Mouse (Mus musculus) forebrain, embryonic 16.5 days (tissue): ENCODE data around the gene Miga1. TPM values are rescaled to one million over a fixed set of nuclear protein-coding genes. Genes with fewer than 3 reads are reported as not detected.

Source experiments
- ATAC-seq: fragments of 200-750 bp; cut with Nextera tagmentation; 2 replicates; pipeline ENCODE4 v1.8.0; 2017; ENCODE audit warnings: mild to moderate bottlenecking, moderate library complexity
- H3K27ac ChIP-seq: fragments of 300-500 bp; sonication (generic); 2 replicates; pipeline ENCODE4 v1.5.1; 2014; ENCODE audit warnings: low read length, control low read depth
- H3K27me3 ChIP-seq: fragments of 300-500 bp; sonication (generic); replicated peaks from 2 replicates; pipeline ENCODE4 v1.6.1; 2014; ENCODE audit warnings: low read length; ENCODE audit not compliant: control insufficient read depth, insufficient read depth
- H3K36me3 ChIP-seq: fragments of 300-500 bp; sonication (generic); 2 replicates; pipeline ENCODE4 v1.6.1; 2014; ENCODE audit not compliant: control insufficient read depth, insufficient read depth
- H3K4me1 ChIP-seq: fragments of 300-500 bp; sonication (generic); replicated peaks from 2 replicates; pipeline ENCODE4 v1.6.1; 2014; ENCODE audit warnings: low read length; ENCODE audit not compliant: control insufficient read depth, insufficient read depth
- H3K4me2 ChIP-seq: fragments of 300-500 bp; sonication (generic); 2 replicates; pipeline ENCODE4 v1.6.1; 2014; ENCODE audit warnings: mild to moderate bottlenecking, low read length, control low read depth
- H3K4me3 ChIP-seq: fragments of 300-500 bp; sonication (generic); replicated peaks from 2 replicates; pipeline ENCODE4 v1.5.1; 2014; ENCODE audit warnings: mild to moderate bottlenecking, low read length, control low read depth
- H3K9ac ChIP-seq: fragments of 300-500 bp; sonication (generic); replicated peaks from 2 replicates; pipeline ENCODE4 v1.6.1; 2014; ENCODE audit warnings: low read depth, low read length, control low read depth
- H3K9me3 ChIP-seq: fragments of 300-500 bp; sonication (generic); 2 replicates; pipeline ENCODE4 v1.6.1; 2016; ENCODE audit warnings: low read length; ENCODE audit not compliant: control insufficient read depth
- WGBS: fragments of 180-500 bp; shearing (Covaris S2); extraction: QIAGEN DNeasy Blood & Tissue Kit; methylation state at CpG from one replicate; pipeline ENCODE4 v1.1.7; 2014; 5-methylcytosine and 5-hydroxymethylcytosine counted together
- polyA plus RNA-seq: library from polyadenylated mRNA; unstranded; fragments of >200 nt; fragmentation: Nextera tagmentation; extraction: Ambion mirVana; gene quantifications from 2 replicates; pipeline ENCODE4 v1.2.1, GENCODE M21; 2015

Gene Miga1
- polyA plus RNA-seq, 1 experiment from 2014 or later, result 22.6 TPM

GRCm38 (mm10) chr3:152293530-152294181, 46.6 kb downstream of the Miga1 start:
- WGBS, result 89% methylated on average over 13 of the region's 13 CpGs
- Histone ChIP-seq H3K9me3 (no peaks in the 10 kb centered on the region), H3K27ac (no peak overlapping the region), H3K27me3 (no peaks in the 10 kb centered on the region), H3K36me3 (peaks cover 15% of the 10 kb centered on the region; the same call in 1 of the 2 replicates), H3K4me1 (no peaks in the 10 kb centered on the region; the same call in 1 of the 2 replicates), H3K4me2 (no peak overlapping the region), H3K9ac (no peak overlapping the region), H3K4me3 (no peak overlapping the region)
- ATAC-seq, result no peak

DNA sequence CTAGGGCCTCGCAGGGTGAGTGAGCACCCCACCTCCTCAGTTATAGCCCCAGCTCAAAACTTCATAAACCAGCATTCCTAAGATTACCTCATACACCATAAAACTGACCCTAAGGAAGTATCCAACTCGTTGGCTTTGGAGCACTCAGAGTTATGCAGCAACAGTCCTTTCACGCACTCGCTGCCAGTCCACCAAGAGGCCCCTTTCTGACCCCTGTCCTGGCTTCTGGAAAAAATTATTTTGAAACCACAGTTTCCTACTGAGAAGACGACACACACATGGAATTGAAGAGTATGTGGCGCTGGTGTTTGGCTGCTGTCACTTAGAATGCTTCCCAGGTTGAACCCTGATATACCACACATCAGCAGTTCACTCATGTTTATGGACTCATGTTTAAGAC, 48.3 kb downstream of the Miga1 start:
- Histone ChIP-seq H3K27ac (no peak overlapping the region), H3K4me1 (no peaks in the 10 kb centered on the region; the same call in 1 of the 2 replicates), H3K4me2 (no peak overlapping the region), H3K27me3 (no peaks in the 10 kb centered on the region), H3K36me3 (peaks cover 17% of the 10 kb centered on the region; the same call in 1 of the 2 replicates), H3K9ac (no peak overlapping the region), H3K4me3 (no peak overlapping the region), H3K9me3 (no peaks in the 10 kb centered on the region)
- no peak for ATAC-seq
- WGBS, result 95% methylated on average over 6 of the region's 6 CpGs

DNA sequence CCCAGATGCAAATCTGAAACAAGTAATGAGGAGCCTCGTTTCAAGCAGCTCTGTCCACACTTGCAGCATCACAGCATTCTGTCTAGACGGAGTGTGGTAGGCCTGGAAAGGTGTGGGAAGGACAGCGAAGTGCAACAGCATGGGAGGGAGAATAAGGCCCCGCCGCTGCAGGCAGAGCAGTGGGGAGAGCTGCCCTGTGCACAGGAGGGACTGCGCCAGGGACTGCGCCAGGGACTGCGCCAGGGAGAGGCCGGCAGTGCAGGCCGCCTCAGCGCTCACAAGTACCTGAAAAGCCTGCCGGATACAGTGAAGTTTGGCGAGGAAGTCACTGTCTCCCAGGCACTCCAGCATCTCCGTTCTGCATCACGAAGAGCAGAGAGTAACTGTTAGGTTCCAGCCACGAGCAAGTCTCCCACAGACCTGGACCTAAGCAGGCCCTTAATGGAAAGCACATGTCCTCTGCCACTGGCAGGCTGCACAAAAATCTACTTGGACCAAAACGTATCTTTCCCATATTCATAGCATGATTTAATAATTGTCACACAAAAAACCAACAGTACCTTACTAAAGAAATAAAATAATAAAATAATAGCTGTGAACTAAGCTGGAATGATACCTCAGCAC, 49.9 kb downstream of the Miga1 start:
- Histone ChIP-seq H3K27me3 (no peaks in the 10 kb centered on the region), H3K9ac (no peak overlapping the region), H3K4me2 (no peak overlapping the region), H3K4me1 (no peaks in the 10 kb centered on the region; the same call in 1 of the 2 replicates), H3K36me3 (peaks cover 18% of the 10 kb centered on the region), H3K9me3 (no peaks in the 10 kb centered on the region), H3K4me3 (no peak overlapping the region), H3K27ac (no peak overlapping the region)
- ATAC-seq, result 0 out of 2 replicates have a peak, but pooled peaks have one; percentile 26
- WGBS, result 81% methylated on average over 17 of the region's 17 CpGs

- H3K36me3 ChIP-seq, result peaks cover 16% of the 10 kb centered on the region
- WGBS, result 55% methylated on average over 4 of the region's 4 CpGs
- ATAC-seq, result no peak
Measured at GRCm38 (mm10) chr3:152288740-152289139, 51.5 kb downstream of the Miga1 start.

GRCm38 (mm10) chr3:152288276-152288675, 51.9 kb downstream of the Miga1 start:
- Histone ChIP-seq H3K4me1 (no peaks in the 10 kb centered on the region; the same call in 1 of the 2 replicates), H3K36me3 (peaks cover 19% of the 10 kb centered on the region), H3K27ac (no peak overlapping the region), H3K4me2 (no peak overlapping the region), H3K9me3 (no peaks in the 10 kb centered on the region), H3K4me3 (no peak overlapping the region), H3K27me3 (no peaks in the 10 kb centered on the region), H3K9ac (no peak overlapping the region)
- WGBS, result 95% methylated on average over 5 of the region's 5 CpGs
- no peak for ATAC-seq

More at GRCm38 (mm10) chr3:152288740-152289139, 51.5 kb downstream of the Miga1 start:
- no peak overlapping the region for H3K27ac ChIP-seq
- H3K4me3 ChIP-seq, result no peak overlapping the region
- H3K9ac ChIP-seq, result no peak overlapping the region
- no peak overlapping the region for H3K4me2 ChIP-seq
- H3K9me3 ChIP-seq, result no peaks in the 10 kb centered on the region
- H3K4me1 ChIP-seq, result no peaks in the 10 kb centered on the region; the same call in 1 of the 2 replicates
- H3K27me3 ChIP-seq, result no peaks in the 10 kb centered on the region

- Histone ChIP-seq H3K9me3 (no peaks in the 10 kb centered on the region), H3K27ac (no peak overlapping the region), H3K9ac (no peak overlapping the region), H3K27me3 (no peaks in the 10 kb centered on the region), H3K36me3 (peaks cover 20% of the 10 kb centered on the region), H3K4me1 (no peaks in the 10 kb centered on the region; the same call in 1 of the 2 replicates), H3K4me3 (no peak overlapping the region), H3K4me2 (no peak overlapping the region)
- WGBS, result 82% methylated on average over 9 of the region's 9 CpGs
- no peak for ATAC-seq
Measured at GRCm38 (mm10) chr3:152287810-152288209, 52.4 kb downstream of the Miga1 start.

GRCm38 (mm10) chr3:152284759-152285158, 55.4 kb downstream of the Miga1 start:
- no peaks in the 10 kb centered on the region for H3K27me3 ChIP-seq
- H3K27ac ChIP-seq, result no peak overlapping the region
- no peaks in the 10 kb centered on the region; the same call in 1 of the 2 replicates for H3K4me1 ChIP-seq
- no peak overlapping the region for H3K4me3 ChIP-seq
- H3K36me3 ChIP-seq, result peaks cover 20% of the 10 kb centered on the region
- 93% methylated on average over 5 of the region's 5 CpGs for WGBS
- no peak overlapping the region for H3K9ac ChIP-seq
- no peak for ATAC-seq
- no peaks in the 10 kb centered on the region for H3K9me3 ChIP-seq
- H3K4me2 ChIP-seq, result no peak overlapping the region

- no peak for ATAC-seq
- H3K9me3 ChIP-seq, result no peaks in the 10 kb centered on the region
- H3K4me2 ChIP-seq, result no peak overlapping the region
- no peak overlapping the region for H3K27ac ChIP-seq
- no peak overlapping the region for H3K4me3 ChIP-seq
- no peaks in the 10 kb centered on the region for H3K27me3 ChIP-seq
- peaks cover 20% of the 10 kb centered on the region for H3K36me3 ChIP-seq
- no peak overlapping the region for H3K9ac ChIP-seq
- WGBS, result 94% methylated on average over 1 of the region's 1 CpGs
- H3K4me1 ChIP-seq, result no peaks in the 10 kb centered on the region; the same call in 1 of the 2 replicates
Measured at GRCm38 (mm10) chr3:152284306-152284705, 55.9 kb downstream of the Miga1 start.

DNA sequence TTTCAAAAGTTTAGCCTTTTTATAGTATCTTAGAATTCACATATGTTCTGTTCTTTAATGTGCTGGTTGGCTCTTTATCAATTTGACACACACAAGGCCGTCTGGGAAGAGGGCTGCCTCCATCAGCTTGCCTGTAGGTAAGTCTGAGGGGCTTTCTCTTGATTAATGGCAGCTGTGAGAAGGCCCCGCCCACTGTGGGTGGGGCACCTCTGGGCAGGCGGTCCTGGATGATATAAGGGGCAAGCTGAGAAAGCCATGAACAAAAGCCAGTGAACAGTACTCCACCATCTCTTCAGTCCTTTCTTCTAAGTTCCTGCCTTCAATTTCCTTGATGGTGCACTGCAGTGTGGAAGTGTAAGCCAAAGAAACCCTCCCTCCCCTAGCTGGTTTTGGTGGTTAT, 58.1 kb downstream of the Miga1 start:
- Histone ChIP-seq H3K4me1 (no peaks in the 10 kb centered on the region), H3K9ac (no peak overlapping the region), H3K36me3 (peaks cover 16% of the 10 kb centered on the region), H3K4me2 (no peak overlapping the region), H3K4me3 (no peak overlapping the region), H3K27me3 (no peaks in the 10 kb centered on the region), H3K9me3 (no peaks in the 10 kb centered on the region), H3K27ac (no peak overlapping the region)
- no peak for ATAC-seq
- WGBS, result 41% methylated on average over 3 of the region's 3 CpGs
